Mouse (Mus musculus) cortical plate, adult 2 months (tissue): ENCODE measurements at regions not wholly inside any gene's neighbourhood (a gene's known extent, or its start where the extent isn't known, plus 50 kb on each side); places are given as distances from the start of the nearest gene placed in this dataset.

Experiments
- H3K27ac ChIP-seq: fragments of 200-500 bp; 2 replicates; pipeline ENCODE4 v1.5.1; 2012; ENCODE audit warnings: low read length, control low read depth, inconsistent platforms; ENCODE audit not compliant: insufficient read depth
- H3K4me1 ChIP-seq: fragments of 200-500 bp; 2 replicates; pipeline ENCODE4 v1.6.1; 2011; ENCODE audit warnings: low read length; ENCODE audit not compliant: control insufficient read depth, insufficient read depth
- H3K4me3 ChIP-seq: fragments of 200-500 bp; 2 replicates; pipeline ENCODE4 v1.5.1; 2011; ENCODE audit warnings: mild to moderate bottlenecking, low read length, control low read depth; ENCODE audit not compliant: insufficient read depth
- CTCF ChIP-seq: fragments of 200-500 bp; IDR thresholded peaks from 2 replicates; pipeline ENCODE4 v1.5.1; 2011; ENCODE audit warnings: mild to moderate bottlenecking, control low read depth, low read length; ENCODE audit not compliant: insufficient read depth; ENCODE audit errors: extremely low read depth
- POLR2A ChIP-seq: fragments of 200-500 bp; IDR thresholded peaks from 2 replicates; pipeline ENCODE4 v1.6.1; 2011; ENCODE audit warnings: mild to moderate bottlenecking, low read length, control low read depth; ENCODE audit not compliant: insufficient read depth; ENCODE audit errors: extremely low read depth

DNA sequence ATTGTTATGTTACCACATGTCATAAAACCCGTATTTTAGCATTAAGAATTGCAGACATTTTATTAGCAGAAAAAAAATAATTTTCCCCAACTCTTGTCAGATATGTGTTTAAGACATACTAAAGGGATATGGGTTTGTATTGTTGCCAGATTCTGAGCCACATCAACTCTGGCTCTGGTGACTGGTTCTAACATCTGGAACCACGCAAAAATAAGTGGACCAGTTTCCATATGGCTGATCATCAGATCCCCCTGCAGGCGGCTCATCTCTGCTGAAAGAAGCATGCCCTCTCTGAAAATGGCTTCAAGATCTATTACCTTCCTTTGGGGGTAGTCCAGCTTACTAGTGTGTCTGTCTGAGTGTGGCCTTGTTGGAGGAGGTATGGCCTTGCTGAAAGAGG, 102.0 kb upstream of the Jade1 start:
- Histone ChIP-seq H3K27ac (no peak overlapping the region), H3K4me1 (no peaks in the 10 kb centered on the region), H3K4me3 (no peak overlapping the region)
- TF ChIP-seq CTCF (no peak), POLR2A (no peak)

DNA sequence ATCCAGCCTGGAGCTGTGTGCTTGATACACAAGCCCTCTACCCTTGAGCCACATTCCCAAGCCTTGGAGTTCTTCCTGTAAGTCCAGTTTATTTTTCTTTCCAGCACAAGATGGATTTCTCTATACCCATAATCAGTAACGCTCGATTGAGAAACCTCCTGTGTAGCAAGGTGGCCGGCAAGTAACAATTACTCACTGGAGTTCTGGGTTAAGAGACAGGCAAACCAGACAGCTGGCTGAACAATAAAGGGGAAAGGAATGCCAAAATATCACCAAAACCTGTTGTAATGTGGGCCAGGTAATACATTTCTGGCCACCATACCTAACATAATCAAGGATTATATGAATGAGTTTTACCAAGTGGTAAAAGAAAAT, 102.8 kb upstream of the Jade1 start:
- Histone ChIP-seq H3K27ac (no peak overlapping the region), H3K4me1 (no peaks in the 10 kb centered on the region), H3K4me3 (no peak overlapping the region)
- TF ChIP-seq POLR2A (no peak), CTCF (no peak)

DNA sequence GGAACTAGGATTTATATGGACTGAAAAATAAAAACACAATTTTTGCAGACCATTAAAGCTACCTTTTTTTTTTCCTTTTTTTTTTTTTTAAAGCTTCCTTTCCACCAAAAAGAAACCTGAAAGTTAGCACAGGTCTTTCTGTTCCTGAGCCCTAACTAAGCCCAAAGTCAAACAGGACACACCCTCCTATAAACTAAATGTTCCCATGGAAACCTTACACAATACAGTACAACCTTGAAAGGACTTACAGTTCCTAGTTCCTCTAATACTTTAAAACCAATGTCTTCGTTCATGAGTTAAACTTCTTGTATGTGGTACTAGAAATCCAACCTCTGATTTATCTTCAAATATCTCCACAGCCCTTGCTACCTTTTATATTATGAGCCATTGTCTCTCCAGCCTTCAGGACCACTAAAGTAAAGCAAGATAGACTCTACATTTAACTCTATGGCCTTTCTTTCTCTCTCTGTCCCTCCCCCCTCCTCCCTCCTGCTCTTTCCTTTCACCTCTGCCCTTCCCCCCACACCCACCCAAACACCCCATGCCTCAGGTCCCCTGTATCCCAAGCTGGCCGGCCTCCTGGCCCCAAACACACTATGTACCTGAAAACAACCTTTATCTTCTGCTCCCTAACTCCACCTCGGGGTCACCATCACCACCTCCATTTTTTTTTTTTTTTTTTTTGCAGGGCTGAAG, 103.4 kb upstream of the Jade1 start:
- no peak overlapping the region for H3K27ac ChIP-seq
- no peaks in the 10 kb centered on the region for H3K4me1 ChIP-seq
- TF ChIP-seq CTCF (no peak), POLR2A (no peak)
- H3K4me3 ChIP-seq = no peak overlapping the region

DNA sequence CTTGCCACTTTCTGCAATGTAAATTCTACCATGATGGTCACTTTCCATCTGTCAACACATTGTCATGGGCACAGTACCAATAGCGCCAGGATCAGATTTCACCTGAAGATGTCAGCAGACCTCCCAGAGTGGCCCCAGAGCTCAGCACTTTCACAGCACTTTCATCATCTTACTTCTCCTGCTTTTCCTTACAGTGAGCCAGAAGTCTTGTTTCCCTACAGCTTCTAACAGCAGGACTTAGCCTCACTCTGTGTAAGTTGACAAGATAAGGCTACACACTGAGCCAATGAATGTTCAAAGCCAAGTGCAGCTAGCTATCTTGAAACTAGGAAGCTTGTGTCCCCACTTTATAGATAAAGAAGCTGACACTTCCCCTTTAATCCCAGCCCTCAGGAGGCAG, 104.8 kb upstream of the Jade1 start:
- Histone ChIP-seq H3K4me1 (no peaks in the 10 kb centered on the region), H3K4me3 (no peak overlapping the region), H3K27ac (no peak overlapping the region)
- TF ChIP-seq POLR2A = no peak

DNA sequence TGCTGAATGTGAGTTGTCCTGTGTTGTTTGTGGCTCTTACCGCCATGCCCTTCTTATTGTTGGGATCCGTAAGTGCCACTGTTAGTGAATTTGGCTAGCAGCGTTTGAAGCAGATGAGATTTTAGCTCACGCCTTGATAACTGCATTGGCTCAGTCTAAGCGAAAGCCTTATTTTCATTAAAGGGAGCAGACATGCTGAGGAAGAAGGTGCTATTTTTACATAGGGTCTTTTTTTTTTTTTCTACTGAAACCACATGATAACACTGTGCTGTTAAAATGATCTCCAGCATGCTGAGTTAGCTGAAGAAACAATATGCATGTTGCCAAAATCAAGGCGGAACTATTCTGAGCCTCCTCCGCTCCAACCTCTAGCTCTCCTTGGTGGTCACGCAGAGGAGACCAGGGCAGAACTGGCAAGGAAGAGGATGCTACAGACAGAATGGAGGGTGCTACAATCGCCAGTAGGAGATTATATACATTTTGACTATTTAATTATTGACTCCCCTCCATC, 111.2 kb upstream of the Jade1 start:
- peaks cover 2% of the 10 kb centered on the region; the same call in 1 of the 2 replicates for H3K4me1 ChIP-seq
- H3K4me3 ChIP-seq = no peak overlapping the region
- no peak overlapping the region for H3K27ac ChIP-seq
- TF ChIP-seq CTCF (no peak), POLR2A (no peak)

DNA sequence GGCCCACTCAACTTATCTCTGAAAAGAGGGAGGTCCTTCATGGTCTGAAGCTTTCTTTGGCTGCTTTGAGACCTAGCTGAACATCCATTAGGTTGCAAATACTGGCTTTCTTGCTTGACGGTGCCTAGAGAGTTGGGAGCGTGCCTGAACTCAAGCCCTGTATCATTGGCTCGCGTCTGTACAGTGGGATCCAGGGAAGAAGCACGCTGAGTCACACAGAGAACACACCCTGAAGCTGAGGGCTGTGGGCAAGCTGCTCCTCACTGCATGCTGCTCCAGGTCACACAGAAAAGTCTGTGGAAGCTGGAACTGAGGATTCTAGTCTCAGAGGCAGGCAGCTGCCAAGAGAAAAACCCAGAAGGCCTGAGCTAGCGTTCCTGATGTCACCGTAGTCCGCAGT, 119.3 kb upstream of the Jade1 start:
- no peak overlapping the region for H3K27ac ChIP-seq
- H3K4me3 ChIP-seq = no peak overlapping the region
- H3K4me1 ChIP-seq = no peaks in the 10 kb centered on the region
- no peak for TF ChIP-seq POLR2A
- TF ChIP-seq CTCF = no peak

DNA sequence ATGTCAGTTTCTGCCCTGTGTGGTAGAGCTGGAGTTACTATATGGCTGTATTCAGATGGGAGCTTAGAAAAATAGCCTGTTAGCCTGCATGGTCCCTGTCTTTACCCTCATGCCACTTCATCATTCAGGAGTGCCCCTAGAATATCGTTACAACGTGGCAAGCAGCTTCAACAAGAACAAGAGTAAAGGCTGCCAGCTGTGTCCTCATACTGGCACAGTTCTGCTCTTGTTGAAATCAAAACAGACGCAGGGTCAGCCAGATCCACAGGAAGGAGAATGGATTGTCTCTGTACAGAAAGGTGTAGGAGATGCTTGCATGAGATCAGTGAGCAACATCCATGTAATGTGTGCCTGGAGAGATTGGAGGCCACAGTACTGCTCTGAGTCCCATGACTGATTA, 122.4 kb upstream of the Jade1 start:
- no peak for TF ChIP-seq POLR2A
- no peak overlapping the region for H3K4me3 ChIP-seq
- H3K4me1 ChIP-seq = no peaks in the 10 kb centered on the region
- no peak overlapping the region for H3K27ac ChIP-seq

DNA sequence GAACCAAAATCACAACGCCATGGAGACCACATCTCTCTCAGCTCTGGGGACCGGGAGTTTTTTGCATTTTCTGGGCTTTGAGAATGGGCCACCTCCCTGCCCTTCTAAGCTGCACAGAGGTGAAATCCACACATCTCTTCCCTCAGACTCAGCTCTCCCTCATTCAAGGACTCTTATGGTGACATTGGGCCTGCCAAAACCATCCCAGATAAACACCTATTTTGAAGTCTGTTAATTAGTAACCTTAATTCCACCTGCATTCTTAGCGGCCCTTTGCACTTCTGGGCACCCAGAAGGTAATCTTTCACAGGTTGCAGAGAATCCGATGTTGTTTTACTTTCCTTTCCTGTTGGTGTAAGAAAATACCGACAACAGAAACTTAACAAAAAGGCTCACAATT, 123.2 kb upstream of the Jade1 start:
- no peak for TF ChIP-seq POLR2A
- no peak for TF ChIP-seq CTCF
- Histone ChIP-seq H3K4me1 (no peaks in the 10 kb centered on the region), H3K4me3 (no peak overlapping the region), H3K27ac (no peak overlapping the region)

DNA sequence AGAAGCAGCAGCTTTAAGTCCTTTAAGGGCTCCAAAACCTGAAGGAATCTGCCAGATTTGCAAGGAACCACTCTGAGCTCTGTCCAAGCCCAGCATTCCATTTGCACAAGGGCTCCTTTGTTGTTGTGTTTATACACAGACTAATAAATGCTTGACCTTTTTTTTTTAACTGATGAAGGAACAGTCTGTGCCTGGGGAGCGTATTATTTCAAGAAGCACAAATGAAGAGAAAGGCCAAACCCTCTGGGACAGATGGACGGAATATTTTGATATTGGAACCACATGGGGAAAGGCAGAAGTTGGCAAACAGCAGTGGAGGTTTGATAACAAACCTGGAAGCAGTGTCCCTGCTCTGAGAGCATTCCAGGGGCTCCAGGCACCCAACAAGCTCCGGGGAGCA, 125.3 kb upstream of the Jade1 start:
- H3K4me3 ChIP-seq = no peak overlapping the region
- TF ChIP-seq CTCF = no peak
- TF ChIP-seq POLR2A = no peak
- no peak overlapping the region for H3K27ac ChIP-seq
- H3K4me1 ChIP-seq = no peaks in the 10 kb centered on the region

DNA sequence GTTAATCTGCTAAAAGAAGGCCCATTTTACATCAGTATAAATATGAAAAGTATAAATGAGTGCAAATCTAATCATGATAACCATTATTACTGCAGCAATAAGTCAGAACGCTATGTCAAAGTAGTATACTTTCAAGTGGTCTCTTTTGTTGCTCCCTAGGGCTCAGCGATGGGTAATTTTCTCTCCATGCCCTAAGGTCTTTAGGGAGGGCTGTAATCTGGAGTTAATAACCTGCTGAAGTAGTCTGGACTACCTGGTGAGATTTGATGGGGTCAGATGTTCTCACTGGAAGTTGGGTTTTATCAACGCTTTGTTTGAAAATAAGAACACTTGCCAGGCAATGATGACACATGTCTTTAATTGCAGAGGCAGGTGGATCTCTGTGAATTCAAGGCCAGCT, 128.6 kb upstream of the Jade1 start:
- no peaks in the 10 kb centered on the region for H3K4me1 ChIP-seq
- no peak for TF ChIP-seq CTCF
- TF ChIP-seq POLR2A = no peak
- H3K4me3 ChIP-seq = no peak overlapping the region
- H3K27ac ChIP-seq = no peak overlapping the region
